Mouse (Mus musculus): Measurements from ENCODE around the gene Uggt2.

GRCm38 (mm10) chr14:118940796-118941495 is 158.3 kb downstream of the Uggt2 start:
- no peak for TF ChIP-seq FOSL1 (IDR thresholded peaks at IDR 0.05; ENCODE audit: insufficient read depth, low read length, poor library complexity, severe bottlenecking)
- TF ChIP-seq CTCF (IDR thresholded peaks at IDR 0.05; ENCODE audit: control insufficient read depth, insufficient read depth, insufficient read length): no peak
- no peak for TF ChIP-seq MAX (IDR thresholded peaks at IDR 0.05)
- no peak for TF ChIP-seq CEBPB (IDR thresholded peaks at IDR 0.05; ENCODE audit: low read depth)
